Mouse (Mus musculus) embryonic facial prominence, embryonic 14.5 days (tissue): ENCODE results near the gene Gm10320. TPM values are rescaled to one million over a fixed set of nuclear protein-coding genes. Genes with fewer than 3 reads are reported as not detected.

Experiments used
- ATAC-seq: fragments of 200-750 bp; cut with Nextera tagmentation; 2 replicates; pipeline ENCODE4 v1.8.0; 2017; ENCODE audit warnings: low read depth, moderate number of reproducible peaks, moderate TSS enrichment
- DNase-seq: peaks from one replicate; pipeline ENCODE4 v3.0.0-alpha.2; 2015; ENCODE audit warnings: low spot score
- H3K27ac ChIP-seq: fragments of 300-500 bp; sonication (generic); replicated peaks from 2 replicates; pipeline ENCODE4 v1.5.1; 2014; ENCODE audit warnings: low read depth, mild to moderate bottlenecking, low read length, moderate library complexity
- H3K27me3 ChIP-seq: fragments of 300-500 bp; sonication (generic); replicated peaks from 2 replicates; pipeline ENCODE4 v1.6.1; 2014; ENCODE audit warnings: low read length; ENCODE audit not compliant: control insufficient read depth, insufficient read depth
- H3K36me3 ChIP-seq: fragments of 300-500 bp; sonication (generic); 2 replicates; pipeline ENCODE4 v1.6.1; 2014; ENCODE audit warnings: low read length, mixed read lengths; ENCODE audit not compliant: control insufficient read depth, insufficient read depth
- H3K4me1 ChIP-seq: fragments of 300-500 bp; sonication (generic); 2 replicates; pipeline ENCODE4 v1.6.1; 2014; ENCODE audit warnings: antibody characterized with exemption, low read length; ENCODE audit not compliant: control insufficient read depth, insufficient read depth
- H3K4me2 ChIP-seq: fragments of 300-500 bp; sonication (generic); 2 replicates; pipeline ENCODE4 v1.6.1; 2014; ENCODE audit warnings: low read depth, mild to moderate bottlenecking, low read length, moderate library complexity, mixed read lengths
- H3K4me3 ChIP-seq: fragments of 300-500 bp; sonication (generic); 2 replicates; pipeline ENCODE4 v1.5.1; 2014; ENCODE audit warnings: low read depth, mild to moderate bottlenecking, low read length
- H3K9ac ChIP-seq: fragments of 300-500 bp; sonication (generic); 2 replicates; pipeline ENCODE4 v1.6.1; 2014; ENCODE audit warnings: low read depth, mild to moderate bottlenecking, low read length, moderate library complexity, mixed read lengths
- H3K9me3 ChIP-seq: fragments of 300-500 bp; sonication (generic); 2 replicates; pipeline ENCODE4 v1.6.1; 2016; ENCODE audit warnings: low read length; ENCODE audit not compliant: control insufficient read depth
- WGBS: fragments of 180-500 bp; shearing (Covaris S2); extraction: QIAGEN DNeasy Blood & Tissue Kit; methylation state at CpG from one replicate; pipeline ENCODE4 v1.1.7; 2014; 5-methylcytosine and 5-hydroxymethylcytosine counted together
- polyA plus RNA-seq: library from polyadenylated mRNA; unstranded; fragments of >200 nt; fragmentation: Nextera tagmentation; extraction: Ambion mirVana; gene quantifications from 2 replicates; pipeline ENCODE4 v1.2.1, GENCODE M21; 2014

Gm10320 gene
- polyA plus RNA-seq, 1 experiment from 2014 or later = 2.4 TPM

DNA sequence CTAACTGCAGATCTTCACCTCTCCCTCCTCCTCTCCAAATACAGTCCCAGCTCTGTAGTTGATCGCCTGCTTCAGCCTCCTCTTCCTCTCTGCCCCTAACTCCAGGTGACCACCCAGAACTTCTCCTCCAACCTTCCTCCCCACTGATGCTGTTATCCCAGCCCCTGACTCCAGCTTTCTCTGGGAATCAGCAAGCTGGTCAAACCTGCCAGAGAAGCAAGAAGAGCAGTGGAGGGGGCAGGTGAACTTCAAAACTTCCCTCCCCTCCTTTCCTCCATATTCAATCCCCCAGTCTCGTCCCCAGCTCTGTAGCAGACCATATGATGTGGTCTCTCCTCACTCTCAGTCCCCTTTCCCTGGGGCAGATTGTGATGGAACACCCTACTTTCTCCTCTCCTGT is 15.9 kb upstream of the Gm10320 start:
- Histone ChIP-seq H3K9ac (no peak overlapping the region), H3K27me3 (peaks cover 43% of the 10 kb centered on the region), H3K4me2 (no peak overlapping the region), H3K36me3 (no peaks in the 10 kb centered on the region), H3K27ac (no peak overlapping the region), H3K4me1 (peaks cover 17% of the 10 kb centered on the region), H3K9me3 (0 out of 2 replicates have a peak, but pooled peaks cover 3% of the 10 kb centered on the region), H3K4me3 (no peak overlapping the region)
- WGBS = 59% methylated on average over 2 of the region's 2 CpGs
- DNase-seq (no peak), ATAC-seq (no peak)

DNA sequence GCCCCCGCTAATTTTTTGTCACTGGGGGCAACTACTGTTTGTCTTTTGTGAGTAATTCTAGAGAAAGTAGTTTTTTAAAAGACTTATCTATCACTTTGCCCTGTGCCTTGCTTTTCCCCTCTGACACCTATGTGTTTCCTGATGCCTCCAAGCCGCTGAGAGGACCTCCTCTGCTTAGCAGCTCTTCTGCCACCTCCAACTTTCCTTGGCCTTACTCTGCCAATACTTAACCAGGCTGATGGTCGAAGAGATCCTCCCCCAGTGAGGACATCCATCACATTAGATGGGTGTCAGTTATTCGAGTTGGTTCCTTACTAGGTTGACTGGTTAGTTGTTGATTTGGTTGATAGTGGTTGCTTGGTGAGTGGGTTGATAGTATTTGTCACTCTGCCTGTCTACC is 14.7 kb upstream of the Gm10320 start:
- Histone ChIP-seq H3K4me3 (no peak overlapping the region), H3K27ac (no peak overlapping the region), H3K4me1 (peaks cover 18% of the 10 kb centered on the region), H3K9ac (no peak overlapping the region), H3K27me3 (peaks cover 52% of the 10 kb centered on the region), H3K36me3 (no peaks in the 10 kb centered on the region), H3K9me3 (0 out of 2 replicates have a peak, but pooled peaks cover 3% of the 10 kb centered on the region), H3K4me2 (no peak overlapping the region)
- ATAC-seq = no peak
- 36% methylated on average over 4 of the region's 4 CpGs for WGBS
- no peak for DNase-seq

DNA sequence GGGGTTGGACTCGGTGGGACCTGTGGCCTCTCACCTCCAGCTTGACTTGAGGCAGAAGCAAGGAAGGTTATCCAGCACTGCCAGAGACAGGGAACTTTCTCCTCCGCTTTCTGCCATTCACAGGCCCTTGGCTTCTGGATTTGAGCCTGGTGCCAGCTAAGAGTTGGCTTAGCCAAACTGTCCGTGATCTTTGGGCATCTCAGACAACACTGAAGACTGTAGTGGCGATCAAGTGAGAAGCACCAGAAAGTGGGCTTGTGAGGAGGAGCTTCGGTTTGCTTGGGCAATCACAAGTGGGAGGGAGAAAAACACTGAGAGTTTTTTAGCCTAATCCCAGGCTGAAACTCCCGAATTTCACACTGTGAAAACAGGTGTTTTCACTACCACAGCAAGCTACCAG is 14.2 kb upstream of the Gm10320 start:
- H3K27me3 ChIP-seq = peaks cover 57% of the 10 kb centered on the region
- 27% methylated on average over 6 of the region's 6 CpGs for WGBS
- no peak overlapping the region for H3K27ac ChIP-seq

DNA sequence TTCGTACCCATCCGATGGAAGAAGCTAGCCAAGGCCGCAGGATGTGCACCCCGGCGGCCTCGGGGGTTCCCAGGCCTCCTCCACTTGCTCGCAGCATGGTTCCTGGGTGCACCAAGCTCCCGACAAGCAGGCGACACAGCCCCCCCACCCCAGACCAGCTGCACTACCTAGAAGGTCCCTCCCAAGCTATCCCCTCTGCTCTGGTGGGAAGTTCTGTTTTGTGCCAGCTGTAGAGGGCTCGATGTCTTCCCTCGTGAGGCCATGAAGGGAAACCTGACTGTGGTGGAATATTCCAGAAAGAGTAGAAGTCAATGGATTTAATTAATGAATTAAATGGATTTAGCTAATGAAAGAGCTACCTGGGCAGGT is 13.7 kb upstream of the Gm10320 start:
- 0 out of 2 replicates have a peak overlapping the region, but pooled peaks have one; percentile 47 for H3K4me3 ChIP-seq
- ATAC-seq (no peak), DNase-seq (no peak)
- no peak overlapping the region for H3K27ac ChIP-seq
- H3K27me3 ChIP-seq = peaks cover 62% of the 10 kb centered on the region
- no peaks in the 10 kb centered on the region for H3K36me3 ChIP-seq
- peaks cover 18% of the 10 kb centered on the region for H3K4me1 ChIP-seq
- 14% methylated on average over 11 of the region's 11 CpGs for WGBS
- peak overlapping the region; percentile 87 for H3K4me2 ChIP-seq
- no peaks in the 10 kb centered on the region for H3K9me3 ChIP-seq
- H3K9ac ChIP-seq = no peak overlapping the region

More for the DNA sequence above, 14.2 kb upstream of the Gm10320 start:
- Histone ChIP-seq H3K4me2 (no peak overlapping the region), H3K9ac (no peak overlapping the region), H3K4me1 (peaks cover 18% of the 10 kb centered on the region), H3K36me3 (no peaks in the 10 kb centered on the region), H3K9me3 (no peaks in the 10 kb centered on the region), H3K4me3 (no peak overlapping the region)
- DNase-seq (no peak), ATAC-seq (no peak)

DNA sequence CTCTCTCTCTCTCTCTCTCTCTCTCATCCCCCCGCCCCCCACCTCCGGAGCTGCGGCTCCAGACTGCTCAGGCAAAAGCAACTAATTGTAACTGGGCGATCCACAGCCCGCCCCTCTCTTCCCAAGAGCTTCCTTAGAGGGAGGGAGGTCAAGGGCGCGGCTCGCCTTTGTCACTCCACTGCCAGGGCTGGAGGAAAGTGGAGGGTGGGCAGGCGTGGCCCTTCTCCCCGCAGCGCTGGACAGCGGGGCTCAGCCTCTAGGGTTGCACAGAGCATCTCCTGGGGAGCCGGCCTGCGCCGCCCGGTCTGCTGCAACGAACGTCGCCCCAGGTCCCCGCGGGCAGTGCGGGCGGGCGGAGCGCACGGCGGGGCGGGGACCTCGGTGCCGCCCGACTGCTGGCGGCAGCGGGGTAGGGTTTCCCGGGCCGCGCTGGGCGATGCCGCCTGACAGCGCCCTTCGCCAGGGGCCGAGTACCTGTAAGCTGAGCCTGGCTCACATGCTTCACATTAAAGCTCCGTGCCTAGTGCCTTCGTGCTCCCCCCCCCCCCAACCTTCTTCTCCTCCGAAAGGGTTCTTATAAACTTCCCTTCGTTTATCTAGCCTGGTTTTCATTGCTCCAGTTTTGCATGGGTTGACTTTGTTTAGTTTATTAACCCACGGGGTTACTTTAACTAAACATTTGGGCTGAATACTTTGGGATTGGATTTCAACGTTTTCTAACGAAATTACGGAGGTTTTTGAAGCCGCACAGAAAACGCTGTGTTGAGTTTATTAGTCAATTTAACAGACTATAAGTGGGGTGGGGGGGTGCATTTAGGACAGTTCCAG is 13.1 kb upstream of the Gm10320 start:
- peak overlapping the region; percentile 47 for H3K4me3 ChIP-seq
- H3K27ac ChIP-seq = peak overlapping the region; percentile 87
- H3K27me3 ChIP-seq = peaks cover 68% of the 10 kb centered on the region
- H3K9ac ChIP-seq = peak overlapping the region; percentile 61
- peaks cover 18% of the 10 kb centered on the region for H3K4me1 ChIP-seq
- peak overlapping the region; percentile 87 for H3K4me2 ChIP-seq
- no peaks in the 10 kb centered on the region for H3K36me3 ChIP-seq
- H3K9me3 ChIP-seq = no peaks in the 10 kb centered on the region
- DNase-seq (peak; percentile 72), ATAC-seq (peak; percentile 85)
- WGBS = under 1% methylated on average over 19 of the region's 51 CpGs

DNA sequence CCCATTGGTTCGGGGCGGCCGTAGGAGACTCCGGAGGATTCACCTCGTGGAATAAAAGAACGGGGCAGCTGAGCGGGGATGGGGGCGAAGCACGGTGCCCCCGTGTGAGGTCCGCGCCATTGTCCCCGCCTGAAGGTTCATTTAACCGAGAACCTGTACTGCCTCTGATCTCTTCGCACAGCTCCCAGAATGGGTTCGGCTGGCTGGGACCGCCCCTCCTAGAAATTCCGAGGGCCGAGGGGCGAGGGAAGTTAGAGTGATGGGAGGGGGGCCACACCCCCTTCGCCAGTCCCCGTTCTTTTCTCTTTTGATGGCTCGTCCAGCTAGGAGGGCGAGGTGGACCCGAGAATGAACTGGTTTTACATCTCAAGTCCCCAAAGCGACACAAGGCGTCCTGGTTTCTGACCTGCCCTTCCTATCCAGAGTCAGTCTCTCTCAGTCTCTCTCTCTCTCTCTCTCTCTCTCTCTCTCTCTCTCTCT is 12.4 kb upstream of the Gm10320 start:
- peak overlapping the region; percentile 47 for H3K4me3 ChIP-seq
- H3K9me3 ChIP-seq = no peaks in the 10 kb centered on the region
- peak overlapping the region; percentile 87 for H3K27ac ChIP-seq
- ATAC-seq = peak; percentile 57
- WGBS = under 1% methylated on average over 27 of the region's 27 CpGs
- peaks cover 18% of the 10 kb centered on the region for H3K4me1 ChIP-seq
- H3K9ac ChIP-seq = peak overlapping the region; percentile 61; the same call in 1 of the 2 replicates
- peak; percentile 54 for DNase-seq
- H3K36me3 ChIP-seq = no peaks in the 10 kb centered on the region
- H3K4me2 ChIP-seq = peak overlapping the region; percentile 87
- peaks cover 75% of the 10 kb centered on the region for H3K27me3 ChIP-seq

DNA sequence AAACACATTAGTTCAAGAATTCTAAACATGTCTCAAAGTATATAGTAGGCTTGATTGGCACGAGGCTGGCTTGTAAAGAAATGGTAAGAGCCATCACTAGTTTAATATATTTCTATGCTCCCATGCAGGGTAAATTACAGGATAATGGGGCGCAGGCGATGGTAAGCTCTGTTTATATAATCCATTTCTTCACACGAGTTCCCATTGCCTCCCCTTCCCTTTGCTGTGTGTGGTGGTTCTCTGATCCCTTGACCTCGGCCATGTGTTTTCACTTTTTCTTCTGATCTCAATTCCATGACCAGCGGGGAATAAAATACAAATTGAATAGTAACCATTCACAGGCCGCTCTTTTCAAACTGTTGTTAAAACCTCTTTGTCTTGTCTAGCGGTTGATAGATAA is 11.8 kb upstream of the Gm10320 start:
- 0 out of 2 replicates have a peak overlapping the region, but pooled peaks have one; percentile 61 for H3K9ac ChIP-seq
- DNase-seq (peak; percentile 72), ATAC-seq (no peak)
- peaks cover 20% of the 10 kb centered on the region for H3K4me1 ChIP-seq
- H3K27me3 ChIP-seq = peaks cover 81% of the 10 kb centered on the region
- H3K36me3 ChIP-seq = no peaks in the 10 kb centered on the region
- 2% methylated on average over 8 of the region's 8 CpGs for WGBS
- H3K4me3 ChIP-seq = peak overlapping the region; percentile 47
- no peaks in the 10 kb centered on the region for H3K9me3 ChIP-seq
- H3K4me2 ChIP-seq = peak overlapping the region; percentile 87
- peak overlapping the region; percentile 87; the same call in 1 of the 2 replicates for H3K27ac ChIP-seq

DNA sequence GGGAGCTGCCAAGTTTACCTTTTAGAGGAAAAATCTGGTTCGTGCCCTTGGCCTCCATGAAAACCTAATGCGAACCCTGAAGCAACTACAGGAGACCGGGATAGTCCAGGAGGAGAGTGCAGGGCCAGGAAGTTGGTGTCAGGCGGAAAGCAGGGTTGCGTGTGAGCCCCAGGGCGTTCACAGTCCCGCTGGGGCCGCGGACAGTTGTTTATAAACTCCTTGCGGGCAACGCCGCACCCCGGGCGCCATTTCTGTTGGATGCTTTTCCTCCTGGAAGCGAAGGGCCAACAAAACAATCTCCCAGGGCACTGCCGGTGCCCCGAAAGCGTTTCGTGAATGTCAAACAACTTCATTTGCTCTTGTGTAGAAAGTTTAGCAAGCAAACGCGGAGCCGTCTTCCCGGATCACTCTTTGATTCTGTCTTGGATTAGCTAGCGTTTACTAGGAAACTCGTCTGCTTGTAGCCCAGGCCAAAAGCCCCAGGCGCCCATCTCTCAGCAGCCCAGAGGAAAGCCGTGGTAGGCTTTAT is 11.1 kb upstream of the Gm10320 start:
- H3K4me2 ChIP-seq = peak overlapping the region; percentile 87
- DNase-seq (peak; percentile 54), ATAC-seq (no peak)
- H3K4me1 ChIP-seq = peaks cover 27% of the 10 kb centered on the region
- H3K27me3 ChIP-seq = peaks cover 78% of the 10 kb centered on the region
- peak overlapping the region; percentile 40 for H3K9ac ChIP-seq
- under 1% methylated on average over 27 of the region's 27 CpGs for WGBS
- H3K36me3 ChIP-seq = no peaks in the 10 kb centered on the region
- H3K4me3 ChIP-seq = peak overlapping the region; percentile 29
- H3K27ac ChIP-seq = peak overlapping the region; percentile 67
- no peaks in the 10 kb centered on the region for H3K9me3 ChIP-seq
